12 mouse cellular contexts compared by ENCODE assay signal in genomic region chr15:51502742-51503270, GRCm38 (mm10).
DNase-seq lines count a peak whose midpoint lies in the region; ATAC-seq and TF ChIP-seq lines count a peak whose summit lies in the region.
"Had no signal": no experiment of that assay in that cellular context is flagged by ENCODE, and none has a peak within 500 bp of the region (broad histone marks: within the 10 kb centered on the region; RNA-seq: fewer than 3 reads in every experiment).

No protein-coding gene starts in this region.

- no peak overlapping the region for H3K9ac ChIP-seq in lung, embryonic 15.5 days
- no peak overlapping the region for H3K9ac ChIP-seq in forebrain, embryonic 11.5 days (ENCODE audit: low read length)
- H3K9ac ChIP-seq in intestine, postnatal 0 days (ENCODE audit: low read depth, low read length): no peak overlapping the region
- H3K9ac ChIP-seq in stomach, embryonic 15.5 days: no peak overlapping the region
- H3K9ac ChIP-seq: liver, embryonic 12.5 days had no signal

- no peaks in the 10 kb centered on the region for H3K36me3 ChIP-seq in lung, embryonic 15.5 days
- H3K36me3 ChIP-seq in forebrain, embryonic 11.5 days (ENCODE audit: control insufficient read depth, insufficient read depth, low read length): no peaks in the 10 kb centered on the region
- no peaks in the 10 kb centered on the region for H3K36me3 ChIP-seq in intestine, postnatal 0 days (ENCODE audit: control insufficient read depth, insufficient read depth)
- no peaks in the 10 kb centered on the region for H3K36me3 ChIP-seq in stomach, embryonic 15.5 days
- H3K36me3 ChIP-seq: liver, embryonic 12.5 days had no signal

- H3K27ac ChIP-seq in lung, embryonic 15.5 days: peak overlapping the region; percentile 79
- no peak overlapping the region for H3K27ac ChIP-seq in forebrain, embryonic 11.5 days (ENCODE audit: low read depth, low read length)
- no peak overlapping the region for H3K27ac ChIP-seq in intestine, postnatal 0 days (ENCODE audit: low read depth, low read length)
- no peak overlapping the region for H3K27ac ChIP-seq in stomach, embryonic 15.5 days
- H3K27ac ChIP-seq: liver, embryonic 12.5 days had no signal

- H3K27me3 ChIP-seq in lung, embryonic 15.5 days: no peaks in the 10 kb centered on the region
- H3K27me3 ChIP-seq in forebrain, embryonic 11.5 days (ENCODE audit: control insufficient read depth, insufficient read depth, low read length): no peaks in the 10 kb centered on the region
- H3K27me3 ChIP-seq in intestine, postnatal 0 days (replicated peaks; ENCODE audit: control insufficient read depth, insufficient read depth, low read length): no peaks in the 10 kb centered on the region
- no peaks in the 10 kb centered on the region for H3K27me3 ChIP-seq in stomach, embryonic 15.5 days (replicated peaks)
- H3K27me3 ChIP-seq: liver, embryonic 12.5 days had no signal

- H3K9me3 ChIP-seq in lung, embryonic 15.5 days: no peaks in the 10 kb centered on the region
- no peaks in the 10 kb centered on the region for H3K9me3 ChIP-seq in forebrain, embryonic 11.5 days (ENCODE audit: control insufficient read depth, low read length)
- no peaks in the 10 kb centered on the region for H3K9me3 ChIP-seq in intestine, postnatal 0 days (ENCODE audit: control insufficient read depth)
- no peaks in the 10 kb centered on the region for H3K9me3 ChIP-seq in stomach, embryonic 15.5 days
- H3K9me3 ChIP-seq: liver, embryonic 12.5 days had no signal

- peaks cover 7% of the 10 kb centered on the region; the same call in 1 of the 2 replicates for H3K4me1 ChIP-seq in lung, embryonic 15.5 days
- H3K4me1 ChIP-seq in forebrain, embryonic 11.5 days (replicated peaks; ENCODE audit: control insufficient read depth, insufficient read depth, low read length): no peaks in the 10 kb centered on the region
- H3K4me1 ChIP-seq in intestine, postnatal 0 days (replicated peaks; ENCODE audit: control insufficient read depth, insufficient read depth, low read length): no peaks in the 10 kb centered on the region
- H3K4me1 ChIP-seq in stomach, embryonic 15.5 days: peaks cover 3% of the 10 kb centered on the region; the same call in 1 of the 2 replicates
- H3K4me1 ChIP-seq: liver, embryonic 12.5 days had no signal

- ATAC-seq in lung, embryonic 15.5 days (ENCODE audit: borderline replicate concordance, extremely low read depth, low FRiP score, low TSS enrichment): peak; percentile 44; the same call in 1 of the 2 replicates
- peak; percentile 58; the same call in 1 of the 2 replicates for ATAC-seq in forebrain, embryonic 11.5 days (replicated peaks; ENCODE audit: low FRiP score)
- ATAC-seq in intestine, postnatal 0 days: no peak
- no peak for ATAC-seq in stomach, embryonic 15.5 days (ENCODE audit: insufficient read depth, low FRiP score, low read depth)
- ATAC-seq: liver, embryonic 12.5 days had no signal

- 20% methylated on average over 10 of the region's 10 CpGs for WGBS in lung, embryonic 15.5 days
- WGBS in forebrain, embryonic 11.5 days: 25% methylated on average over 10 of the region's 10 CpGs
- WGBS in intestine, postnatal 0 days: 67% methylated on average over 10 of the region's 10 CpGs
- WGBS in stomach, embryonic 15.5 days: 46% methylated on average over 10 of the region's 10 CpGs

- H3K4me3 ChIP-seq in lung, embryonic 15.5 days: no peak overlapping the region
- H3K4me3 ChIP-seq in forebrain, embryonic 11.5 days (ENCODE audit: low read depth, low read length): no peak overlapping the region
- H3K4me3 ChIP-seq in intestine, postnatal 0 days (ENCODE audit: low read depth, low read length): no peak overlapping the region
- H3K4me3 ChIP-seq in stomach, embryonic 15.5 days (replicated peaks): no peak overlapping the region
- H3K4me3 ChIP-seq: liver, embryonic 12.5 days had no signal

- DNase-seq in lung, postnatal 36 days: no peak
- peak; percentile 56 for DNase-seq in forebrain, embryonic 11.5 days (ENCODE audit: low spot score)
- no peak for DNase-seq in layer of hippocampus, postnatal 25 days (ENCODE audit: extremely low spot score in 1 of 2, low spot score in 1 of 2)
- no peak for DNase-seq in adrenal gland, adult 8-10 months
- DNase-seq: adrenal gland, postnatal 14 days; cerebellum, postnatal 25 days; kidney, postnatal 10 days; right cerebral cortex, postnatal 14 days had no signal

- no peak for TF ChIP-seq CTCF in intestine, postnatal 0 days (IDR thresholded peaks at IDR 0.05; ENCODE audit: low read depth)

- peak overlapping the region; percentile 47 for H3K4me2 ChIP-seq in lung, embryonic 15.5 days
- H3K4me2 ChIP-seq in forebrain, embryonic 11.5 days (ENCODE audit: low read depth, low read length, severe bottlenecking): peak overlapping the region; percentile 18; the same call in 1 of the 2 replicates
- 0 out of 2 replicates have a peak overlapping the region, but pooled peaks have one; percentile 13 for H3K4me2 ChIP-seq in intestine, postnatal 0 days (replicated peaks; ENCODE audit: low read depth)
- peak overlapping the region; percentile 35 for H3K4me2 ChIP-seq in stomach, embryonic 15.5 days
- H3K4me2 ChIP-seq: liver, embryonic 12.5 days had no signal

Comparison
In these comparisons a context has a peak if more than half of its experiments do, and no peak if none do; other contexts are left out.
1. ATAC-seq: peak in lung, embryonic 15.5 days (single experiment) and forebrain, embryonic 11.5 days (single experiment); none in intestine, postnatal 0 days (single experiment) and stomach, embryonic 15.5 days (single experiment).
2. Peak in every context shown above with its lines, with median percentiles within 50 percentile points of each other: H3K4me2 ChIP-seq.